Mouse (Mus musculus) CH12.LX (cell line): ENCODE results near the gene Ankrd2. TPM values are rescaled to one million over a fixed set of nuclear protein-coding genes. Genes with fewer than 3 reads are reported as not detected.

Source experiments
- DNase-seq: peaks from one replicate; pipeline ENCODE4 v3.0.0-alpha.2; 2013; ENCODE audit errors: extremely low read depth
- H3K27ac ChIP-seq: 2 replicates; pipeline ENCODE4 v1.5.1; 2012; ENCODE audit warnings: low read depth, mild to moderate bottlenecking, control low read depth, moderate library complexity; ENCODE audit not compliant: insufficient read depth
- H3K27me3 ChIP-seq: replicated peaks from 2 replicates; pipeline ENCODE3; 2012; ENCODE audit warnings: inconsistent platforms
- H3K36me3 ChIP-seq, 2 experiments: replicated peaks in 1 of 2; 2 replicates each; pipeline versions ENCODE3 to v1.6.1; 2012; ENCODE audit warnings: inconsistent platforms in 1 of 2, low read length in 1 of 2, mild to moderate bottlenecking in 1 of 2, mixed read lengths in 1 of 2, moderate library complexity in 1 of 2; ENCODE audit not compliant: control insufficient read depth in 1 of 2, insufficient read depth in 1 of 2
- H3K4me1 ChIP-seq, 2 experiments: 2 replicates each; pipeline ENCODE4 v1.6.1; 2012; ENCODE audit warnings: inconsistent platforms in 1 of 2, moderate library complexity in 1 of 2; ENCODE audit not compliant: insufficient read depth in 2 of 2, control insufficient read depth in 1 of 2
- H3K4me2 ChIP-seq: 2 replicates; pipeline ENCODE4 v1.6.1; 2012; ENCODE audit warnings: low read depth, mild to moderate bottlenecking, control low read depth; ENCODE audit not compliant: poor library complexity, insufficient read depth, severe bottlenecking
- H3K4me3 ChIP-seq, 3 experiments: fragments of 150-350 bp in 1 of 3; sonication (generic) in 1 of 3; replicated peaks in 1 of 3; 2 replicates each; pipeline versions ENCODE3 to v1.5.1; 2011 to 2012; ENCODE audit warnings: low read depth in 2 of 3, low read length in 2 of 3, mild to moderate bottlenecking in 2 of 3, moderate library complexity in 2 of 3, control low read depth in 1 of 3, improper control_type of control experiment in 1 of 3, inconsistent platforms in 1 of 3, mixed read lengths in 1 of 3; ENCODE audit not compliant: poor library complexity in 1 of 3
- H3K79me2 ChIP-seq: replicated peaks from 2 replicates; pipeline ENCODE4 v1.6.1; 2012; ENCODE audit warnings: mild to moderate bottlenecking, moderate library complexity; ENCODE audit not compliant: control insufficient read depth, poor library complexity, insufficient read depth, severe bottlenecking; ENCODE audit errors: extremely low read depth
- H3K9ac ChIP-seq: 2 replicates; pipeline ENCODE4 v1.6.1; 2012; ENCODE audit warnings: low read depth, mild to moderate bottlenecking, control low read depth, moderate library complexity; ENCODE audit not compliant: insufficient read depth
- H3K9me3 ChIP-seq: replicated peaks from 2 replicates; pipeline ENCODE3; 2012; ENCODE audit warnings: low read length, inconsistent platforms, mixed read lengths
- BHLHE40 ChIP-seq: IDR thresholded peaks from 2 replicates; pipeline ENCODE4 v1.6.1; 2011; ENCODE audit warnings: mild to moderate bottlenecking, low read depth, low read length, improper control_type of control experiment
- CHD1 ChIP-seq: IDR thresholded peaks from 2 replicates; pipeline ENCODE4 v1.6.1; 2012; ENCODE audit warnings: low read depth, low read length, improper control_type of control experiment, inconsistent platforms
- E2F4 ChIP-seq: IDR thresholded peaks from 2 replicates; pipeline ENCODE4 v1.6.1; 2011; ENCODE audit warnings: low read depth, low read length, improper control_type of control experiment; ENCODE audit not compliant: insufficient replicate concordance
- ELF1 ChIP-seq: IDR thresholded peaks from 2 replicates; pipeline ENCODE4 v1.6.1; 2014; ENCODE audit warnings: low read depth, mild to moderate bottlenecking, inconsistent platforms, low read length, improper control_type of control experiment
- EP300 ChIP-seq: IDR thresholded peaks from 2 replicates; pipeline ENCODE4 v1.6.1; 2011; ENCODE audit warnings: low read length, improper control_type of control experiment
- ETS1 ChIP-seq: conservative IDR thresholded peaks from 2 replicates; pipeline ENCODE4 v1.6.1; 2012; ENCODE audit warnings: low read depth, mild to moderate bottlenecking, inconsistent platforms, low read length, improper control_type of control experiment, moderate library complexity
- IRF4 ChIP-seq: IDR thresholded peaks from 2 replicates; pipeline ENCODE4 v1.6.1; 2014; ENCODE audit warnings: low read depth, mild to moderate bottlenecking, inconsistent platforms, low read length, improper control_type of control experiment
- JUN ChIP-seq: IDR thresholded peaks from 2 replicates; pipeline ENCODE4 v1.6.1; 2011; ENCODE audit warnings: low read depth, mild to moderate bottlenecking, low read length, improper control_type of control experiment, moderate library complexity; ENCODE audit not compliant: insufficient read depth
- KAT2A ChIP-seq: IDR thresholded peaks from 2 replicates; pipeline ENCODE4 v1.6.1; 2012; ENCODE audit warnings: low read length, improper control_type of control experiment, inconsistent platforms; ENCODE audit not compliant: insufficient replicate concordance
- MAFK ChIP-seq: IDR thresholded peaks from 2 replicates; pipeline ENCODE4 v1.6.1; 2011; ENCODE audit warnings: low read length, improper control_type of control experiment; ENCODE audit not compliant: insufficient replicate concordance
- MEF2A ChIP-seq: IDR thresholded peaks from 2 replicates; pipeline ENCODE4 v1.6.1; 2014; ENCODE audit warnings: low read depth, mild to moderate bottlenecking, inconsistent platforms, low read length, improper control_type of control experiment, borderline replicate concordance
- MXI1 ChIP-seq: IDR thresholded peaks from 2 replicates; pipeline ENCODE4 v1.6.1; 2011; ENCODE audit warnings: mild to moderate bottlenecking, low read depth, low read length, improper control_type of control experiment
- MYC ChIP-seq: IDR thresholded peaks from 2 replicates; pipeline ENCODE4 v1.6.1; 2011; ENCODE audit warnings: low read depth, mild to moderate bottlenecking, improper control_type of control experiment, low read length
- NELFE ChIP-seq: IDR thresholded peaks from 2 replicates; pipeline ENCODE4 v1.6.1; 2011; ENCODE audit warnings: low read depth, low read length, improper control_type of control experiment
- NRF1 ChIP-seq: IDR thresholded peaks from 2 replicates; pipeline ENCODE4 v1.6.1; 2014; ENCODE audit warnings: low read depth, mild to moderate bottlenecking, inconsistent platforms, low read length, improper control_type of control experiment, moderate library complexity
- PAX5 ChIP-seq: IDR thresholded peaks from 2 replicates; pipeline ENCODE4 v1.6.1; 2012; ENCODE audit warnings: low read length, inconsistent platforms, mixed read lengths
- POLR2AphosphoS2 ChIP-seq: IDR thresholded peaks from 2 replicates; pipeline ENCODE4 v1.6.1; 2011; ENCODE audit warnings: low read depth, low read length, improper control_type of control experiment
- RAD21 ChIP-seq: IDR thresholded peaks from 2 replicates; pipeline ENCODE4 v1.6.1; 2011; ENCODE audit warnings: low read depth, mild to moderate bottlenecking, low read length, improper control_type of control experiment, moderate library complexity
- SMC3 ChIP-seq: IDR thresholded peaks from 2 replicates; pipeline ENCODE4 v1.6.1; 2011; ENCODE audit warnings: low read depth, low read length, improper control_type of control experiment
- TCF12 ChIP-seq: IDR thresholded peaks from 2 replicates; pipeline ENCODE4 v1.6.1; 2014; ENCODE audit warnings: low read depth, mild to moderate bottlenecking, inconsistent platforms, low read length, improper control_type of control experiment
- UBTF ChIP-seq: IDR thresholded peaks from 2 replicates; pipeline ENCODE4 v1.6.1; 2012; ENCODE audit warnings: low read depth, mild to moderate bottlenecking, inconsistent platforms, low read length, improper control_type of control experiment, moderate library complexity
- USF1 ChIP-seq: IDR thresholded peaks from 2 replicates; pipeline ENCODE4 v1.6.1; 2014; ENCODE audit warnings: low read depth, mild to moderate bottlenecking, inconsistent platforms, low read length, improper control_type of control experiment
- ZC3H11A ChIP-seq: IDR thresholded peaks from 2 replicates; pipeline ENCODE4 v1.6.1; 2012; ENCODE audit warnings: low read depth, mild to moderate bottlenecking, inconsistent platforms, low read length, improper control_type of control experiment
- ZMIZ1 ChIP-seq: IDR thresholded peaks from 2 replicates; pipeline ENCODE4 v1.6.1; 2012; ENCODE audit warnings: low read depth, mild to moderate bottlenecking, inconsistent platforms, low read length, improper control_type of control experiment
- dilution Hi-C: fragments of 300-500 bp; cut with MboI; formaldehyde crosslinking; loops from 2 replicates; pipeline ENCODE4 v1.14.3; 2020; ENCODE audit warnings: low sequenced_read_pairs; ENCODE audit not compliant: extremely low pct_unique_long_range_greater_than_20kb, extremely low pct_ligation_motif_present
- in situ Hi-C: fragments of 300-500 bp; cut with MboI; formaldehyde crosslinking; loops from 3 replicates; pipeline ENCODE4 v1.14.3; 2019; ENCODE audit warnings: low sequenced_read_pairs, low pct_ligation_motif_present, low pct_unique_long_range_greater_than_20kb, mixed read lengths
- polyA plus RNA-seq: library from polyadenylated mRNA; unstranded; fragments of >175 nt; gene quantifications from 2 replicates; pipeline ENCODE4 v1.2.1, GENCODE M21; 2012; ENCODE audit warnings: low read depth; ENCODE audit not compliant: insufficient read length
- total RNA-seq, 2 experiments: library from RNA; depleted of rRNA; stranded (reverse); fragments of 300-350 nt in 1 of 2; fragments of >200 nt in 1 of 2; gene quantifications; 2 replicates each; pipeline ENCODE4 v1.2.3; 2012 to 2014

The Ankrd2 gene
- total and polyA plus RNA-seq, 3 experiments: not detected

GRCm38 (mm10) chr19:42033611-42034010, 2.2 kb upstream of the Ankrd2 start:
- in situ Hi-C loops: no loop called here
- TF ChIP-seq ETS1 (no peak), KAT2A (no peak), NELFE (no peak), TCF12 (no peak), MYC (no peak), CHD1 (no peak), USF1 (no peak), POLR2AphosphoS2 (no peak), ZMIZ1 (no peak), NRF1 (no peak), MEF2A (no peak), SMC3 (no peak), MXI1 (no peak), RAD21 (no peak), IRF4 (no peak)
- Histone ChIP-seq H3K79me2 (no peaks in the 10 kb centered on the region), H3K27me3 (peaks cover 17% of the 10 kb centered on the region), H3K36me3 (peaks cover 0 to 30% of the 10 kb centered on the region in 2 experiments), H3K9me3 (no peaks in the 10 kb centered on the region), H3K9ac (no peak overlapping the region), H3K4me3 (no peak overlapping the region), H3K4me2 (no peak overlapping the region), H3K27ac (no peak overlapping the region), H3K4me1 (peaks cover 0 to 3% of the 10 kb centered on the region in 2 experiments; a peak in 2 of 4 replicates)
- DNase-seq: no peak
- dilution Hi-C loops: no loop called here

GRCm38 (mm10) chr19:42034146-42034775, 1.5 kb upstream of the Ankrd2 start:
- H3K27me3 ChIP-seq: peaks cover 18% of the 10 kb centered on the region
- no peak overlapping the region for H3K4me3 ChIP-seq
- no peak overlapping the region for H3K9ac ChIP-seq
- H3K4me1 ChIP-seq: peaks cover 0 to 3% of the 10 kb centered on the region in 2 experiments; a peak in 2 of 4 replicates
- H3K36me3 ChIP-seq: peaks cover 0 to 30% of the 10 kb centered on the region in 2 experiments
- dilution Hi-C loops (no loop called here), in situ Hi-C loops (no loop called here)
- no peak for DNase-seq
- H3K4me2 ChIP-seq: no peak overlapping the region
- no peaks in the 10 kb centered on the region for H3K79me2 ChIP-seq
- H3K9me3 ChIP-seq: no peaks in the 10 kb centered on the region
- TF ChIP-seq ZC3H11A (no peak), BHLHE40 (no peak), EP300 (no peak), TCF12 (no peak), ZMIZ1 (no peak), UBTF (no peak), MEF2A (no peak), JUN (no peak), ETS1 (no peak), MAFK (no peak), USF1 (no peak), E2F4 (no peak), ELF1 (no peak), PAX5 (no peak)
- H3K27ac ChIP-seq: no peak overlapping the region
